ENCODE assay signal across 18 mouse cellular contexts in genomic region chr8:105359208-105359607, GRCm38 (mm10). TPM values are rescaled to one million over a fixed set of nuclear protein-coding genes. Genes with fewer than 3 reads are reported as not detected.
DNase-seq lines count a peak whose midpoint lies in the region; ATAC-seq and TF ChIP-seq lines count a peak whose summit lies in the region.
"Had no signal": no experiment of that assay in that cellular context is flagged by ENCODE, and none has a peak within 500 bp of the region (broad histone marks: within the 10 kb centered on the region; RNA-seq: fewer than 3 reads in every experiment).

No protein-coding gene starts in this region.

- H3K36me3 ChIP-seq in hindbrain, embryonic 12.5 days, result peaks cover 10% of the 10 kb centered on the region; the same call in 1 of the 2 replicates
- H3K36me3 ChIP-seq in hindbrain, embryonic 14.5 days (replicated peaks; ENCODE audit: control insufficient read depth, insufficient read depth), result peaks cover 28% of the 10 kb centered on the region
- H3K36me3 ChIP-seq in megakaryocyte, embryonic 14.5 days (replicated peaks; ENCODE audit: low read length), result peaks cover 13% of the 10 kb centered on the region
- H3K36me3 ChIP-seq in E14TG2a.4 (ENCODE audit: insufficient read depth, low read length), result peaks cover 21% of the 10 kb centered on the region
- peaks cover 11% of the 10 kb centered on the region for H3K36me3 ChIP-seq in hindbrain, postnatal 0 days (ENCODE audit: insufficient read depth, low read length)
- no peaks in the 10 kb centered on the region for H3K36me3 ChIP-seq in intestine, embryonic 15.5 days
- H3K36me3 ChIP-seq: liver, embryonic 12.5 days had no signal

- no peak overlapping the region for H3K4me2 ChIP-seq in hindbrain, embryonic 12.5 days (replicated peaks)
- no peak overlapping the region for H3K4me2 ChIP-seq in hindbrain, embryonic 14.5 days (replicated peaks)
- no peak overlapping the region for H3K4me2 ChIP-seq in hindbrain, postnatal 0 days (ENCODE audit: low read depth, low read length)
- H3K4me2 ChIP-seq in intestine, embryonic 15.5 days (replicated peaks), result no peak overlapping the region
- H3K4me2 ChIP-seq: liver, embryonic 12.5 days had no signal

- DNase-seq in hindbrain, embryonic 14.5 days (ENCODE audit: low spot score), result no peak
- no peak for DNase-seq in hindbrain, postnatal 0 days (ENCODE audit: low spot score)
- DNase-seq in Muller cell, postnatal 12 days (ENCODE audit: inconsistent ontology term), result no peak
- DNase-seq: B cell, adult 2 months; cerebellum, adult 2 months; kidney, adult 18-20 months; left cerebral cortex, postnatal 4 days; lung, adult 2 months; right cerebral cortex, adult 18-20 months; thymus, postnatal 36 days had no signal

- peaks cover 10% of the 10 kb centered on the region; the same call in 1 of the 2 replicates for H3K4me1 ChIP-seq in hindbrain, embryonic 12.5 days
- H3K4me1 ChIP-seq in hindbrain, embryonic 14.5 days (replicated peaks; ENCODE audit: control insufficient read depth, insufficient read depth, low read length), result no peaks in the 10 kb centered on the region
- H3K4me1 ChIP-seq in megakaryocyte, embryonic 14.5 days, result peaks cover 54% of the 10 kb centered on the region
- H3K4me1 ChIP-seq in E14TG2a.4 (replicated peaks; ENCODE audit: low read depth, low read length), result peaks cover 53% of the 10 kb centered on the region
- H3K4me1 ChIP-seq in hindbrain, postnatal 0 days (ENCODE audit: insufficient read depth, low read length), result no peaks in the 10 kb centered on the region
- H3K4me1 ChIP-seq in intestine, embryonic 15.5 days (replicated peaks), result peaks cover 21% of the 10 kb centered on the region

- ATAC-seq in hindbrain, embryonic 12.5 days (ENCODE audit: low FRiP score), result peak; percentile 19; the same call in 1 of the 2 replicates
- ATAC-seq in hindbrain, embryonic 14.5 days (ENCODE audit: low FRiP score), result no peak
- ATAC-seq in megakaryocyte, adult 5-6 weeks (ENCODE audit: poor library complexity, severe bottlenecking), result no peak
- ATAC-seq in hindbrain, postnatal 0 days, result peak; percentile 31; the same call in 1 of the 2 replicates
- no peak for ATAC-seq in intestine, embryonic 15.5 days
- ATAC-seq: liver, embryonic 12.5 days had no signal

- WGBS in hindbrain, embryonic 12.5 days, result 61% methylated on average over 15 of the region's 15 CpGs
- 68% methylated on average over 15 of the region's 15 CpGs for WGBS in hindbrain, embryonic 14.5 days
- WGBS in hindbrain, postnatal 0 days, result 64% methylated on average over 15 of the region's 15 CpGs
- 63% methylated on average over 15 of the region's 15 CpGs for WGBS in intestine, embryonic 15.5 days

- H3K27me3 ChIP-seq in hindbrain, embryonic 12.5 days, result 0 out of 2 replicates have a peak, but pooled peaks cover 4% of the 10 kb centered on the region
- no peaks in the 10 kb centered on the region for H3K27me3 ChIP-seq in hindbrain, embryonic 14.5 days (ENCODE audit: control insufficient read depth, insufficient read depth, low read length)
- H3K27me3 ChIP-seq in megakaryocyte, embryonic 14.5 days (replicated peaks), result peaks cover 23% of the 10 kb centered on the region
- no peaks in the 10 kb centered on the region for H3K27me3 ChIP-seq in E14TG2a.4 (ENCODE audit: insufficient read depth, low read length)
- no peaks in the 10 kb centered on the region for H3K27me3 ChIP-seq in hindbrain, postnatal 0 days (ENCODE audit: insufficient read depth, low read length)
- no peaks in the 10 kb centered on the region for H3K27me3 ChIP-seq in intestine, embryonic 15.5 days (replicated peaks)

- no peak for TF ChIP-seq CTCF in E14TG2a.4 (conservative IDR thresholded peaks at IDR 0.05; ENCODE audit: low read length)
- TF ChIP-seq CTCF in hindbrain, postnatal 0 days (IDR thresholded peaks at IDR 0.05; ENCODE audit: low read depth), result no peak

- H3K27ac ChIP-seq in hindbrain, embryonic 12.5 days, result no peak overlapping the region
- H3K27ac ChIP-seq in hindbrain, embryonic 14.5 days, result no peak overlapping the region
- H3K27ac ChIP-seq in hindbrain, postnatal 0 days, result no peak overlapping the region
- no peak overlapping the region for H3K27ac ChIP-seq in intestine, embryonic 15.5 days
- H3K27ac ChIP-seq: left cerebral cortex, adult 2 months; liver, embryonic 12.5 days had no signal

- H3K9me3 ChIP-seq in hindbrain, embryonic 12.5 days (replicated peaks), result no peaks in the 10 kb centered on the region
- H3K9me3 ChIP-seq in hindbrain, embryonic 14.5 days (ENCODE audit: control insufficient read depth, low read length), result no peaks in the 10 kb centered on the region
- H3K9me3 ChIP-seq in megakaryocyte, embryonic 14.5 days, result no peaks in the 10 kb centered on the region
- H3K9me3 ChIP-seq in E14TG2a.4 (ENCODE audit: low read length), result no peaks in the 10 kb centered on the region
- no peaks in the 10 kb centered on the region for H3K9me3 ChIP-seq in hindbrain, postnatal 0 days (ENCODE audit: low read length)
- no peaks in the 10 kb centered on the region for H3K9me3 ChIP-seq in intestine, embryonic 15.5 days
- H3K9me3 ChIP-seq: liver, embryonic 12.5 days had no signal

- H3K4me3 ChIP-seq in hindbrain, embryonic 12.5 days, result no peak overlapping the region
- H3K4me3 ChIP-seq in hindbrain, embryonic 14.5 days (replicated peaks; ENCODE audit: low read length), result no peak overlapping the region
- H3K4me3 ChIP-seq in megakaryocyte, embryonic 14.5 days (replicated peaks), result peak overlapping the region; percentile 15
- H3K4me3 ChIP-seq in E14TG2a.4 (replicated peaks; ENCODE audit: low read length), result peak overlapping the region; percentile 23; the same call in 1 of the 2 replicates
- H3K4me3 ChIP-seq in hindbrain, postnatal 0 days (ENCODE audit: low read length), result no peak overlapping the region
- no peak overlapping the region for H3K4me3 ChIP-seq in intestine, embryonic 15.5 days (replicated peaks)
- H3K4me3 ChIP-seq: left cerebral cortex, adult 2 months; liver, embryonic 12.5 days had no signal

- H3K9ac ChIP-seq in hindbrain, embryonic 12.5 days, result peak overlapping the region; percentile 18; the same call in 1 of the 2 replicates
- H3K9ac ChIP-seq in hindbrain, embryonic 14.5 days, result no peak overlapping the region
- H3K9ac ChIP-seq in hindbrain, postnatal 0 days (replicated peaks; ENCODE audit: low read length), result no peak overlapping the region
- no peak overlapping the region for H3K9ac ChIP-seq in intestine, embryonic 15.5 days
- H3K9ac ChIP-seq: forebrain, postnatal 0 days; liver, embryonic 12.5 days had no signal

RNA-seq across cellular contexts. Expression of gene Slc9a5, which starts 10.6 kb away (rescaled TPM):
- polyA plus RNA-seq in hindbrain, embryonic 12.5 days (2016; fragmentation: Nextera tagmentation; extraction: Ambion mirVana), result 7.2 and 7.7 TPM in 2 replicates
- 11.4 and 12.1 TPM in 2 replicates for polyA plus RNA-seq in hindbrain, embryonic 14.5 days (2014; fragmentation: Nextera tagmentation; extraction: Ambion mirVana)
- polyA plus RNA-seq in megakaryocyte, embryonic 14.5 days (2012; ENCODE audit: insufficient read depth, low replicate concordance), result 4.1 and 16.4 TPM in 2 replicates
- total RNA-seq in megakaryocyte, adult 5-6 weeks (2015), result 0.56 and 0.87 TPM in 2 replicates
- 0.73 and 0.77 TPM in 2 replicates for total RNA-seq in megakaryocyte, adult 5-6 weeks (2017)
- total RNA-seq in hindbrain, postnatal 0 days (2014; rRNA removed), result 24.2 and 28.6 TPM in 2 replicates
- polyA plus RNA-seq in hindbrain, postnatal 0 days (2015; fragmentation: Nextera tagmentation; extraction: Ambion mirVana), result 10.3 and 10.6 TPM in 2 replicates
- polyA plus RNA-seq in intestine, embryonic 15.5 days (2015; fragmentation: Nextera tagmentation; extraction: Ambion mirVana), result 1.4 and 1.7 TPM in 2 replicates

RNA-seq across cellular contexts. Expression of gene Fhod1, which starts 11.5 kb away (rescaled TPM):
- polyA plus RNA-seq in hindbrain, embryonic 12.5 days (2016; fragmentation: Nextera tagmentation; extraction: Ambion mirVana), result 1.4 and 2.0 TPM in 2 replicates
- polyA plus RNA-seq in hindbrain, embryonic 14.5 days (2014; fragmentation: Nextera tagmentation; extraction: Ambion mirVana), result 0.58 and 0.70 TPM in 2 replicates
- polyA plus RNA-seq in megakaryocyte, embryonic 14.5 days (2012; ENCODE audit: insufficient read depth, low replicate concordance), result 78.6 and 155 TPM in 2 replicates
- total RNA-seq in megakaryocyte, adult 5-6 weeks (2015), result 10.9 and 12.6 TPM in 2 replicates
- 5.1 and 7.2 TPM in 2 replicates for total RNA-seq in megakaryocyte, adult 5-6 weeks (2017)
- total RNA-seq in hindbrain, postnatal 0 days (2014; rRNA removed), result 3.1 and 3.2 TPM in 2 replicates
- polyA plus RNA-seq in hindbrain, postnatal 0 days (2015; fragmentation: Nextera tagmentation; extraction: Ambion mirVana), result 0.45 and 1.1 TPM in 2 replicates
- 1.3 and 1.9 TPM in 2 replicates for polyA plus RNA-seq in intestine, embryonic 15.5 days (2015; fragmentation: Nextera tagmentation; extraction: Ambion mirVana)

RNA-seq across cellular contexts. Expression of gene Plekhg4, which starts 13.9 kb away (rescaled TPM):
- 0.59 and 0.93 TPM in 2 replicates for polyA plus RNA-seq in hindbrain, embryonic 12.5 days (2016; fragmentation: Nextera tagmentation; extraction: Ambion mirVana)
- polyA plus RNA-seq in hindbrain, embryonic 14.5 days (2014; fragmentation: Nextera tagmentation; extraction: Ambion mirVana), result 1.8 and 2.6 TPM in 2 replicates
- polyA plus RNA-seq in megakaryocyte, embryonic 14.5 days (2012; ENCODE audit: insufficient read depth, low replicate concordance), result 0.02 TPM in 1 of 2 replicates, not detected in the other
- total RNA-seq in megakaryocyte, adult 5-6 weeks (2015), result 0.22 TPM in 1 of 2 replicates, not detected in the other
- 0.11 and 0.16 TPM in 2 replicates for total RNA-seq in megakaryocyte, adult 5-6 weeks (2017)
- 6.3 and 7.3 TPM in 2 replicates for total RNA-seq in hindbrain, postnatal 0 days (2014; rRNA removed)
- 1.3 and 1.6 TPM in 2 replicates for polyA plus RNA-seq in hindbrain, postnatal 0 days (2015; fragmentation: Nextera tagmentation; extraction: Ambion mirVana)
- 0.10 and 0.27 TPM in 2 replicates for polyA plus RNA-seq in intestine, embryonic 15.5 days (2015; fragmentation: Nextera tagmentation; extraction: Ambion mirVana)
- polyA plus RNA-seq: liver, embryonic 12.5 days had no signal

RNA-seq across cellular contexts. Expression of gene Tmem208, which starts 33.1 kb away (rescaled TPM):
- polyA plus RNA-seq in hindbrain, embryonic 12.5 days (2016; fragmentation: Nextera tagmentation; extraction: Ambion mirVana), result 97.6 and 100 TPM in 2 replicates
- 141 and 147 TPM in 2 replicates for polyA plus RNA-seq in hindbrain, embryonic 14.5 days (2014; fragmentation: Nextera tagmentation; extraction: Ambion mirVana)
- 61.6 and 71.6 TPM in 2 replicates for polyA plus RNA-seq in megakaryocyte, embryonic 14.5 days (2012; ENCODE audit: insufficient read depth, low replicate concordance)
- 65.7 and 72.3 TPM in 2 replicates for total RNA-seq in megakaryocyte, adult 5-6 weeks (2015)
- 33.0 and 40.9 TPM in 2 replicates for total RNA-seq in megakaryocyte, adult 5-6 weeks (2017)
- 72.1 and 101 TPM in 2 replicates for total RNA-seq in hindbrain, postnatal 0 days (2014; rRNA removed)
- polyA plus RNA-seq in hindbrain, postnatal 0 days (2015; fragmentation: Nextera tagmentation; extraction: Ambion mirVana), result 138 and 143 TPM in 2 replicates
- polyA plus RNA-seq in intestine, embryonic 15.5 days (2015; fragmentation: Nextera tagmentation; extraction: Ambion mirVana), result 128 and 151 TPM in 2 replicates

RNA-seq across cellular contexts. Expression of gene Lrrc29, which starts 33.1 kb away (rescaled TPM):
- 1.3 TPM in 2 replicates for polyA plus RNA-seq in hindbrain, embryonic 12.5 days (2016; fragmentation: Nextera tagmentation; extraction: Ambion mirVana)
- 0.46 and 0.92 TPM in 2 replicates for polyA plus RNA-seq in hindbrain, embryonic 14.5 days (2014; fragmentation: Nextera tagmentation; extraction: Ambion mirVana)
- polyA plus RNA-seq in megakaryocyte, embryonic 14.5 days (2012; ENCODE audit: insufficient read depth, low replicate concordance), result 13.0 and 15.5 TPM in 2 replicates
- total RNA-seq in megakaryocyte, adult 5-6 weeks (2015), result 0.89 and 1.8 TPM in 2 replicates
- total RNA-seq in megakaryocyte, adult 5-6 weeks (2017), result 1.7 and 3.1 TPM in 2 replicates
- total RNA-seq in hindbrain, postnatal 0 days (2014; rRNA removed), result 1.9 and 5.2 TPM in 2 replicates
- polyA plus RNA-seq in hindbrain, postnatal 0 days (2015; fragmentation: Nextera tagmentation; extraction: Ambion mirVana), result 3.1 and 4.1 TPM in 2 replicates
- 1.3 and 2.3 TPM in 2 replicates for polyA plus RNA-seq in intestine, embryonic 15.5 days (2015; fragmentation: Nextera tagmentation; extraction: Ambion mirVana)

Comparison
In these comparisons a context has a peak if more than half of its experiments do, and no peak if none do; other contexts are left out.
1. ATAC-seq: peak in hindbrain, embryonic 12.5 days (single experiment) and hindbrain, postnatal 0 days (single experiment); none in hindbrain, embryonic 14.5 days (single experiment), megakaryocyte, adult 5-6 weeks (single experiment) and intestine, embryonic 15.5 days (single experiment).
2. H3K4me3 ChIP-seq: peak in megakaryocyte, embryonic 14.5 days (single experiment) and E14TG2a.4 (single experiment); none in hindbrain, embryonic 12.5 days (single experiment), hindbrain, embryonic 14.5 days (single experiment), hindbrain, postnatal 0 days (single experiment) and intestine, embryonic 15.5 days (single experiment).
3. RNA of gene Fhod1, which starts 11.5 kb away (polyA plus RNA-seq): 78.6 to 155 TPM in megakaryocyte, embryonic 14.5 days; 1.4 to 2.0 TPM in hindbrain, embryonic 12.5 days, 1.3 to 1.9 TPM in intestine, embryonic 15.5 days, 0.58 to 0.70 TPM in hindbrain, embryonic 14.5 days and 0.45 to 1.1 TPM in hindbrain, postnatal 0 days; every median in the first group is over 10 times any median in the second.